Mouse (Mus musculus) hindbrain, embryonic 16.5 days (tissue): Measurements from ENCODE around the gene Mxd3. TPM values are rescaled to one million over a fixed set of nuclear protein-coding genes. Genes with fewer than 3 reads are reported as not detected.

Source experiments
- ATAC-seq: fragments of 200-750 bp; cut with Nextera tagmentation; 2 replicates; pipeline ENCODE4 v1.8.0; 2017; ENCODE audit warnings: moderate TSS enrichment, moderate library complexity
- H3K27ac ChIP-seq: fragments of 300-500 bp; sonication (generic); 2 replicates; pipeline ENCODE4 v1.5.1; 2014; ENCODE audit warnings: low read depth, mild to moderate bottlenecking, control low read depth, low read length, moderate library complexity
- H3K27me3 ChIP-seq: fragments of 300-500 bp; sonication (generic); replicated peaks from 2 replicates; pipeline ENCODE4 v1.6.1; 2014; ENCODE audit warnings: low read length; ENCODE audit not compliant: control insufficient read depth, insufficient read depth
- H3K36me3 ChIP-seq: fragments of 300-500 bp; sonication (generic); 2 replicates; pipeline ENCODE4 v1.6.1; 2014; ENCODE audit warnings: mild to moderate bottlenecking, low read length, moderate library complexity, mixed read lengths; ENCODE audit not compliant: control insufficient read depth, insufficient read depth
- H3K4me1 ChIP-seq: fragments of 300-500 bp; sonication (generic); 2 replicates; pipeline ENCODE4 v1.6.1; 2014; ENCODE audit warnings: low read depth, low read length; ENCODE audit not compliant: control insufficient read depth, insufficient read depth
- H3K4me2 ChIP-seq: fragments of 300-500 bp; sonication (generic); 2 replicates; pipeline ENCODE4 v1.6.1; 2014; ENCODE audit warnings: mild to moderate bottlenecking, low read length, control low read depth, moderate library complexity
- H3K4me3 ChIP-seq: fragments of 300-500 bp; sonication (generic); 2 replicates; pipeline ENCODE4 v1.5.1; 2014; ENCODE audit warnings: mild to moderate bottlenecking, low read length, control low read depth, moderate library complexity
- H3K9ac ChIP-seq: fragments of 300-500 bp; sonication (generic); 2 replicates; pipeline ENCODE4 v1.6.1; 2014; ENCODE audit warnings: low read depth, mild to moderate bottlenecking, control low read depth, low read length, moderate library complexity
- H3K9me3 ChIP-seq: fragments of 300-500 bp; sonication (generic); 2 replicates; pipeline ENCODE4 v1.6.1; 2014; ENCODE audit warnings: mild to moderate bottlenecking, low read length, moderate library complexity; ENCODE audit not compliant: control insufficient read depth
- WGBS: fragments of 180-500 bp; shearing (Covaris S2); extraction: QIAGEN DNeasy Blood & Tissue Kit; methylation state at CpG from one replicate; pipeline ENCODE4 v1.1.7; 2014; 5-methylcytosine and 5-hydroxymethylcytosine counted together
- polyA plus RNA-seq: library from polyadenylated mRNA; unstranded; fragments of >200 nt; fragmentation: Nextera tagmentation; extraction: Ambion mirVana; gene quantifications from 2 replicates; pipeline ENCODE4 v1.2.1, GENCODE M21; 2015

Mxd3 gene
- polyA plus RNA-seq, 1 experiment from 2014 or later = 10.9 TPM

DNA sequence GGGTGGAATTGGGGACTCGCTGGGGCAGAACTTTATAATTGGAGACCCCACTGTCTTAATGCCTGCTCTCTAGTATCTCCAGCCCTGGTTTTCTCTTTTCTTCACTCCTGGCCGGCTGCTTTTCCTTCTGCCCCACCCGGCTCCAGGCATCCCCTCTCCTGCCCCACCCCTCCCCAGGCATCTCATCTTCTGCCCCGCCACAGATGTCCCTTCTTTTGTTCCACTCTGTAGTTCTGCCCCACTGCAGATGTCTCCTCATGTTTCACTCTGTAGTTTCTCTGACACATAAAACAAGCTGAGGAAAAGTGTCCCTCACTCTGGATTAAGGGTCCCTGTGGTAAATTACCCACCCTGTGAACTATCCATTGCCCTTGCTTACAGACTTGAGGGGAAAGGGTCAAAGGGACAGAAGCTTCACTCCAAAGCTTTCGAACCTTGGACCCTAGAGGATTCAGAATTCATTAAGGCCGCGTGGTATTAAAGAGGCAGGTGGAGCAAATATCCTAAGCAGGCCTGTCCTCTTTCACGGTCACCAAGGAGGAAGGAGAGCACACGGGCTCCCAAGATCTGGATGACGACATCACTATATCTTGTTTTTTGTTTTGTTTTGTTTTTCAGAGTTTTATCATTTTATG lies 7.8 kb upstream of the Mxd3 start:
- no peak overlapping the region for H3K27ac ChIP-seq
- H3K4me1 ChIP-seq = no peaks in the 10 kb centered on the region
- H3K27me3 ChIP-seq = no peaks in the 10 kb centered on the region
- H3K9me3 ChIP-seq = no peaks in the 10 kb centered on the region
- no peak overlapping the region for H3K4me3 ChIP-seq
- ATAC-seq = no peak
- no peaks in the 10 kb centered on the region for H3K36me3 ChIP-seq
- 71% methylated on average over 10 of the region's 10 CpGs for WGBS
- H3K4me2 ChIP-seq = no peak overlapping the region
- H3K9ac ChIP-seq = no peak overlapping the region

DNA sequence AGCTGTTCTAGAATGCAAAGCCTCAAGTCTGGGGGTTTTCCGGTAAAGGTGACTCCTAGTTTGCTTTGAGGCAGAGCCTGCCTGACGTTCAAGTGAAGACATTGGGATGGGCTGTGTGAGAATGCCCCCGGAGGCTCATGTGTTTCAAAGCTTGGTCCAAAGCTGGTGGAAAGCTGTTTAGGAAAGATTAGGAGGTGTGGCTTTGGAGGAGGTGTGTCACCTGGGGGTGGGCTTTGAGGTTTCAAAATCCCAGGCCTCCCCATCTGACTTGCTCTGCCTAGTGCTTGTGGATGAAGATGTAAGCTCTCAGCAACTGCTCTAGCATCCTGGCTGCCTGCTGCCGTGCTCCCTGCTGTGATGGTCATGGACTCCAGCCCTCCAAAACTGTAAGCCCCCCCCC lies 6.1 kb upstream of the Mxd3 start:
- Histone ChIP-seq H3K27ac (no peak overlapping the region), H3K27me3 (no peaks in the 10 kb centered on the region), H3K4me3 (no peak overlapping the region), H3K4me2 (no peak overlapping the region), H3K9ac (no peak overlapping the region), H3K36me3 (no peaks in the 10 kb centered on the region), H3K9me3 (no peaks in the 10 kb centered on the region), H3K4me1 (peaks cover under 1% of the 10 kb centered on the region; the same call in 1 of the 2 replicates)
- WGBS = 85% methylated on average over 4 of the region's 4 CpGs
- ATAC-seq = no peak

DNA sequence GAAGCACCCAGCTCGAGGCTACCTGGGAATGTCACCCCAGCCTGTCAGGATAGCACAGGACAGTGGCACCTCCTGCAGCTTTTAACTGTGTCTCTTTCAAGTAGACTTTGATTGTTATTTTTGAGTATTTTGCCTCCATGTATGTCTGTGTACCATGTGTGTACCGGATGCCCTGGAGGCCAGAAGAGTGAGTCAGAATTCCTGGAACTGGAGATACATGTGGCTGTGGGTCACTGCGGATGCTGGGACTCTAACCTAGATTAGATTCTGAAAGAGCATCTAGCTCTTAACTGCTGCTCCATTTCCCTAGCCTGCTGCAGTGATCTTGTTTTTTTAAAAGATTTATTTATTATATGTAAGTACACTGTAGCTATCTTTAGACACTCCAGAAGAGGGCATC lies 2.7 kb upstream of the Mxd3 start:
- H3K9ac ChIP-seq = no peak overlapping the region
- ATAC-seq = no peak
- no peaks in the 10 kb centered on the region for H3K9me3 ChIP-seq
- no peak overlapping the region for H3K4me3 ChIP-seq
- WGBS = 94% methylated on average over 3 of the region's 3 CpGs
- no peaks in the 10 kb centered on the region for H3K27me3 ChIP-seq
- peaks cover 19% of the 10 kb centered on the region for H3K4me1 ChIP-seq
- no peak overlapping the region for H3K4me2 ChIP-seq
- no peaks in the 10 kb centered on the region for H3K36me3 ChIP-seq
- H3K27ac ChIP-seq = no peak overlapping the region

DNA sequence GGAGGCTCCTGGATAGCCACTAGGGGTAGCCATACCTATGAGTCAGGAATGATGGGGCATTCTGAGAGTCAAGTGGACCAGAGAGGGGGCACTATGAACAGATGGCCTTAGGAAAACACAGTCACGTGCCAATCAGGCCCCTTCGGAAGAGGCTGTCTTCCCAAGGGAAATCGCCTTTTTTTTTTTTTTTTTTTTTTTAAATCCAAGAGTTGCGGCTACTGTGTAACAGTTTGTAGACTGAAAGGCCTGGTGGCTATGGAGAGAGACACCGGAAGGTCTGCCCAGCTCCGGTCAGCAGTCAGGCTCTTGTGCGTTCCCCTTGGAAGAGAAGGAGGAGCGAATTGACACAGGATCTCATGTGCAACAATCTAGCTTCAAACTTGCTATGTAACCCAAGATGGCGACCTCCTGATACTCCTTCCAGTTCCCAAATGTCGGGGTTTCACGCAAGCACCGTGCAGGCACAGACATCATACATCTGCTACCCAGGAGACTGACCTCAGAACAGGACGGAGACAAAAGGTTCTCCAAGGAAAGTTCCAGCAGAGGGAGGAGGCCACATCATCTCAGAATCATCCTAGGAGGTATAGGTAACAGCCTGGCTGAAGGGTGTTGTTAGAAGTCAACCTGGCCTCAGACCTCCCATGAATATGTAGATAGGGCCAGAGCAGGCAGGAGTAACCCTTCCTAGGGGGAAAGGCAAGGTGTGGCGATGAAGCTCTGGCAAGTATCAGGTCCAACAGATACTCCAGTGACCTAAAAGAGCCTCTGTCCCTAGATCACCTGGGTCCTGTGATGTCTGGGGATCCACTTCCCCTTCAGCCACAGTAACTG lies 1.2 kb upstream of the Mxd3 start:
- H3K27ac ChIP-seq = peak overlapping the region; percentile 83
- no peaks in the 10 kb centered on the region for H3K9me3 ChIP-seq
- H3K9ac ChIP-seq = peak overlapping the region; percentile 75
- 48% methylated on average over 14 of the region's 14 CpGs for WGBS
- H3K4me1 ChIP-seq = peaks cover 24% of the 10 kb centered on the region
- no peak for ATAC-seq
- H3K36me3 ChIP-seq = peaks cover 4% of the 10 kb centered on the region
- no peaks in the 10 kb centered on the region for H3K27me3 ChIP-seq
- peak overlapping the region; percentile 95 for H3K4me2 ChIP-seq
- H3K4me3 ChIP-seq = peak overlapping the region; percentile 86

DNA sequence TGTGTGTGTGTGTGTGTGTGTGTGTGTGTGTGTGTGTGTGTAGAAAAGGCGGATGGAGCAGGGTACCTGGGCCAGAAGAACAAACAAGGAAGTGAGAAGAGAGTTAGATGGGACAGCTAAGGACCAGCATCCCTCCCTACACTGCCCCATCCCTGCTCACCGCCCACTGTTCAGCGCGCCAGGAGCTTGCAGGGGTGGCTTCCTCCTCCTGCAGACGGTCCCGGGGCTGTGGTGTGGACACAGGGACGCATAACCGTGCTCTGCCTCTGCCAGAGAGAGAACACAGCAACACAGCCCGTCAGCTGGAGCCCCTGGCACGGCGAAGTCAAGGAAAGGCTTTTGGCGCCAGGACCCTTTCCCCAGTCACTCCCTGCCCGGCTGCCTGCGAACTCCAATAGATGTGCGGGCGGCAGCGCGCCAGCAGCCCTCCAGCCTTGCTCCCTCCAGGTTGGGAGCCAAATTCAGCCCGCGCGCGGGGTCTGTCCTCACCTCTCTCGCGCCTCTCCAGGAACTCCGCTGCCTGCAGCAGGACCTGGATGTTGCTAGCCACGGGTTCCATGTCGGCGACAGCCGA lies 427 bp downstream of the Mxd3 start:
- H3K27me3 ChIP-seq = no peaks in the 10 kb centered on the region
- H3K27ac ChIP-seq = peak overlapping the region; percentile 83

DNA sequence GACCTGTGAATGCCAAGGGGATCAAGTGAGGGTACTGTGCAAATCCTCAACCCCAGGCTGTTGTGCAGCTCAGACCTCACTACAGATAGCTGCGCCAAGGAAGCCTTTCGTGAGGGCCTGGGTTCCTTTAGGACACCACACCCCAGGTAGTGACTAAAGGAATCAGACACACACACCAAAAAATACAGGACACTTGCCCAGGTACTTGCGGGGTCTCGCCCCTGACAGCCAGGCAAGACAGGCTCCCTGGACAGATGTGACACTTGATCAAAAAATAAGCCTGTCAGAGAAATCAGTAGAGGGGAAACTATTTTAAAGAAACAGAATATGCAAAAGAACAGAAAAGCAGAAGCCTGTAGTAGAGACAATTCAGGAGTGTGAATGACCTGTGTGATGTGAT lies 982 bp downstream of the Mxd3 start:
- Histone ChIP-seq H3K9ac (peak overlapping the region; percentile 18; the same call in 1 of the 2 replicates), H3K4me2 (peak overlapping the region; percentile 95), H3K4me3 (peak overlapping the region; percentile 86), H3K9me3 (no peaks in the 10 kb centered on the region), H3K27ac (no peak overlapping the region), H3K36me3 (peaks cover 15% of the 10 kb centered on the region), H3K4me1 (peaks cover 26% of the 10 kb centered on the region), H3K27me3 (no peaks in the 10 kb centered on the region)
- 84% methylated on average over 4 of the region's 4 CpGs for WGBS
- no peak for ATAC-seq

More for the DNA sequence above, 427 bp downstream of the Mxd3 start:
- WGBS = 1% methylated on average over 22 of the region's 29 CpGs
- peak overlapping the region; percentile 86 for H3K4me3 ChIP-seq
- ATAC-seq = peak; percentile 38
- no peaks in the 10 kb centered on the region for H3K9me3 ChIP-seq
- H3K9ac ChIP-seq = peak overlapping the region; percentile 75
- peak overlapping the region; percentile 95 for H3K4me2 ChIP-seq
- peaks cover 24% of the 10 kb centered on the region for H3K4me1 ChIP-seq
- H3K36me3 ChIP-seq = peaks cover 11% of the 10 kb centered on the region

DNA sequence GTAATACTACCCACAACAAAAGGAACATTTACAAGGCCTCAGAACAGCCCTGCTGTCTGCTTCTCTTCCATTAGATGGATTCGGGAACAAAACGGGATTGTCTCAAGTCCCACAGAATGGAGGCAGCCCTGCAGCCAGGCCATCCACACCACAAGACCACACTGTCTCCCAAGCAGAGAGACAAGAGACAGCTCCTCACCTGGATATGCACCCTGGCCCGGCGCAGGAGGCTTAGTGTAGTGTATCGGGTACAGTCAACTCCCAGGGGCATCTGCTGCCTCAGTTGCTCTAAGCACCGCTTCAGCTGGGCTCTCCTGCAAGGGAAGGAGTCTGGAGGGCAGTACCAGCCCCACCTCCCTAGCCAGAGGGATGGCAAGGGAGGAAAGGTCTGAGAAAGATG lies 1.5 kb downstream of the Mxd3 start:
- Histone ChIP-seq H3K27me3 (no peaks in the 10 kb centered on the region), H3K4me3 (peak overlapping the region; percentile 86; the same call in 1 of the 2 replicates), H3K4me1 (peaks cover 31% of the 10 kb centered on the region), H3K4me2 (peak overlapping the region; percentile 95), H3K36me3 (peaks cover 15% of the 10 kb centered on the region), H3K9me3 (no peaks in the 10 kb centered on the region), H3K27ac (no peak overlapping the region), H3K9ac (no peak overlapping the region; the same call in 1 of the 2 replicates)
- no peak for ATAC-seq
- 88% methylated on average over 6 of the region's 6 CpGs for WGBS

DNA sequence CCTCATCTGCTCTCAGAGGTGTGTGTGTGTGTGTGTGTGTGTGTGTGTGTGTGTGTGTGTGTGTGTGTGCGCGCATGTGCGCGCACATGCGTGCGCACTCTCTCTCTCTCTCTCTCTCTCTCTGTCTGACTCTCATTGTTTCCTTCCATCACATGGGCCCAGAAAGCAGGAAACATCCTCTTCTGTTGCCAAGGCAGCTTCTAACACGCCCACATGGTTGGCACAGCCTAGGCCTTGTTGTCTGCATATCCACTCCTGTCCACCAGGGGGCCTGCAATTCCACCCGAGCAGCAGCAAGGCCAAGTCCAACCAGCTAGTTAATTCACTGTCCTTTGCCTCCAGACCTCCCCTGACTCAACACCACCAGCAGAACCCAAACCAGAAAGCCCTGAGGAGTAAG lies 2.0 kb downstream of the Mxd3 start:
- Histone ChIP-seq H3K27me3 (no peaks in the 10 kb centered on the region), H3K36me3 (peaks cover 15% of the 10 kb centered on the region), H3K9me3 (no peaks in the 10 kb centered on the region), H3K27ac (0 out of 2 replicates have a peak overlapping the region, but pooled peaks have one; percentile 65), H3K4me2 (peak overlapping the region; percentile 95), H3K4me3 (no peak overlapping the region), H3K9ac (no peak overlapping the region), H3K4me1 (peaks cover 36% of the 10 kb centered on the region)
- WGBS = 42% methylated on average over 8 of the region's 8 CpGs
- ATAC-seq = peak; percentile 40

DNA sequence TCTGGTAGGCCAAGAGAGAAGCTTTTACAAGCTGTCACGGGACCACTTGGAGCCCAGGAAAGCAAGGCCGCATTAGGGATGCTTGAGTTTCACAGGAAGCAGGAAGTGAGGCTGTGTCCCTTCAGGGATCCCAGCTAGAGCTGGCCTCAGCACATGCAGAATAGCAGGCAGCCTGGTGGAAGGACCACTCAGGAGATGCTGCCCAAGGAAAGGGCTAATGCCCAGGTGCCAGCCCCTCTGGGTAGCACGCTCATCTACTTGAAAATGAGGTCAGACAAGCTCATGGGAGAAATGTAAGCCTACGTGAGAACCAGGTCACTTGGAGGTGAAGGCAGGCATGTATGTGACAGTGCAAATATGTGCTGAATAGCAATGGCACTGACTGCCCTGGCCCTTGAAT lies 2.5 kb downstream of the Mxd3 start:
- H3K9me3 ChIP-seq = no peaks in the 10 kb centered on the region
- peak overlapping the region; percentile 65; the same call in 1 of the 2 replicates for H3K27ac ChIP-seq
- WGBS = 55% methylated on average over 4 of the region's 4 CpGs
- ATAC-seq = no peak
- H3K4me1 ChIP-seq = peaks cover 38% of the 10 kb centered on the region
- peaks cover 15% of the 10 kb centered on the region for H3K36me3 ChIP-seq
- H3K27me3 ChIP-seq = no peaks in the 10 kb centered on the region
- H3K4me2 ChIP-seq = peak overlapping the region; percentile 15
- no peak overlapping the region for H3K4me3 ChIP-seq
- no peak overlapping the region for H3K9ac ChIP-seq
